Mouse (Mus musculus) spleen, adult 12 weeks (tissue): ENCODE measurements around the gene Ankrd13b.

Source experiments
- DNase-seq: peaks from one replicate; pipeline ENCODE4 v3.0.0; 2022; ENCODE audit warnings: low spot score

Gene Ankrd13b

GRCm38 (mm10) chr11:77462283-77463100 lies 27.0 kb downstream of the Ankrd13b start, which contains the start of gene Coro6:
Coro6 (plus strand) TSS chr11:77462411.
- no peak for DNase-seq

DNA sequence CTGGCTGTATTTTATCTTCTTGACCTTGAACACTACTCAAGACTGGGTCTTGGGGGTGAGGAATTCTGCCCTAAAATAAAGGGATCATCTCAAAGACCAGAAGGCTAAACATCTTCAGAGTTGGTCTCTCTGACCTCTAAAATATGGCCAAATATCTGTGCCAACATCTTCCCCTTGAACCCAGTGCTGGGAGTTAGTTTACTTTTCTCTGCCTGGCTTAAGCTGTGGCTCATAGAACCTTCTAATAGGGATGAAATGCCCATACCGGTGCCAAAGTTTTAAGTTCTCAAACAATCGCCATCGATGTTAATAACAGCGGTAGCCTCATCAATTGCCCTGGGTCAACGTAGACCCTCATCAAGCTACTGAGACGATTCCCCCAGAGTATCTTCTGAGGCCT lies 27.6 kb downstream of the Ankrd13b start:
- DNase-seq: no peak

DNA sequence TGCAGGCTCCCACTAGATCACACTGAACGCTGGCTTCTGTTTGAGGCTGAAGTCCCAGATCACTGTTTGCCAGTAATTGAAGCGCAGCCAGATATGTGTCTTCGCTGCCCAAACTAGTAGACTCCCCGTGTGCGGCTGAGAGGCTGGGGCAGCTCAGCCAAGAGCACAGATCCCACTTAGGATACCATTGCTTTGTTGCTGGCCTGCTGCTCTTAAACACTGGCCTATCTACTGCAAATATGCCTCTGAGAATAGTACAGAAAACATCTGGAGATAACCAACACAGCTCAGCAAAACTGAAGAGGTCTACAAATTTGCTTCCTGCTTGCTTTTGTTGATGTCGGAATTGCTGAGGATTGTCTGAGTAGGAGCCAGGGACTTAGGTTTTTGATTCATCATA lies 32.6 kb downstream of the Ankrd13b start:
- DNase-seq: no peak

DNA sequence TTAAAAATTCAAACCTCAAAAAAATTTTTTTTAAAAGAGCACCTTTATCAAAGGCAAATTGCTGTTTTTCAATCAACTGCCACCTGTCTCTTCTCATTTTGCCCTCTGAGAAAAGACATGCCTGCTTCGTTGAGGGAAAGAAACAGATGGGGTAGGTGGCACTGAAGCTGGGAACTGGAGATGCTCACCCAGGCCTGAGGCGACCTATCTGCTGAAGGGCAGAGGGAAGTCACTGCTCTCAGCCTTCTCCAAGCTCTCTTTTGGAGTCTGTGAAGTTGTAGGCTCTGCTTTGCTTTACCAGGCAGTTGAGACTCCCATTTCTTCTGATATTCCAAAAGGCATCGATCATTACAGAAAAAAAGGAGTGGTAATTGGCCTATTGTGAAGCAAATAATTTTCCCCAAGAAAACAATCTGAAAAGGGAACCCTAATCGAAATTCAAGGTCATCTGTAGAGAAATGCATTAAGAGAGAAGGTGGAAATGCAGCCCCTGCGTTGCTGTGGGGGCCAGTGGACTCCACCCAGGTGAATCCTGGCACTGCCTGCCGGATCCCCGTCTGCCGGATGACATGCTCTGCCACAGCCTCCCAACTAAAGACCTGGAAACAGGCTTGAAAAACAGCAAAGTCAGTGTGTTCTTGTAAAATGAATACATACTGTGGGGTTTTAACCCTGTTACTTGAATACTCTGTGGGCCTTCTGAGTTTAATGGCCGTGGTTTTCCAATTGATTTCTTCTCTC lies 33.5 kb downstream of the Ankrd13b start:
- no peak for DNase-seq

GRCm38 (mm10) chr11:77453388-77453787 lies 36.1 kb downstream of the Ankrd13b start:
- no peak for DNase-seq

DNA sequence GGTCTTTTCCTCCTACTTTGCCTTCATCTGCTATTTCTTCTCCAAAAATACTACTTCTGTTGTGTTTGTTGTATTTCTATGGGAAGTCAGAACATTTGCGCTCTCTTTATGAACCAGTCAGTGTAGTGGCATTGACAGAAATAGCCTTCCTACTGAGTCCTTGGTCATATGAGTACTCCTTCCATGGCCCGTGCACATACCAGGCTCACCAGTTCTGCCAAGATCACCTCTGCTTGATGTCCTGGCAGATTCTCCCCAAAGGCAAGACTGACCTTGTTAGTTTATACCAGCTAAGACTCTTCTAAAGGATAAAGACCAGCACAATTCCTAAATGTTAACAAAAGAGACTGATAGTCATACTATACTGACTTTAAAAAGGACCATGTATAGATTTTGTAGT lies 37.8 kb downstream of the Ankrd13b start:
- no peak for DNase-seq

DNA sequence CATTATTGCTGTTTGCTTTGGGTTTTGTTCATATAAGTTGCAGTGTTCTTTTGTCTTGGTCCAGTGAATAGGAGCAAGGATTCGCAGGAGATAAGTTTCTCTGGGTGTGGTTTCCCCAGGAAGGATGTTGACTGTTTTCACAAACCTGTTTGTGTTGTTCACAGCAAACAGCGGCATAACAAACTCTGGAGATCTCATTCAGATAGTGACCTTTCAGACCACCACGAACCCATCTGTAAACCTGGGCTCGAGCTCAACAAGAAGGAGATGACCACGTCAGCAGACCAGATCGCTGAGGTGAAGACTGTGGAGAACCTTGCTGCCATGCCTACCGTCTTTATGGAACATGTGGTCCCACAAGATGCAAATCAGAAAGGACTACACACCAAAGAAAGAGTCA lies 40.3 kb downstream of the Ankrd13b start:
- no peak for DNase-seq

DNA sequence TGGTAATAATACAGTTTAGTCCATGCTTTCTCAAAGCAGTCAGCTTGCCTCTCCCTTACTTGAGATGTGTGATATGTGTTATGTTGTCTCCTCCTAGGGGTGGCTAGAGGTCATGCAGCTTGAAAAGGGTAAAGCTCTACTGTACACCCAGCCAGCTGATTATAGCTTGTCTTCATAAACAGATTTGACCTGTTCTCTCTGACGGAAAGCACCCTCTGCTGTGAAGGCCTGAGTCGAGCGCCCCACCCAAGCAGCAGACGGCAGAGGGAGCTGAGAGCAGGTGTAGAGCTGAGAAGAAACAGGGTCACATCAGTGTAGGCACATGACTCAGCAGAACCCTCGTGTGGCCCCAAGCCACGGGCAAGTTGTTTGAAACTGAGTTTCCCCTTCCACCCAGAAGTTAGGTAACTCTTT lies 42.8 kb downstream of the Ankrd13b start:
- peak; percentile 34 for DNase-seq

- DNase-seq: no peak
Measured at GRCm38 (mm10) chr11:77444939-77445338, 44.5 kb downstream of the Ankrd13b start.

- DNase-seq: no peak
Measured at GRCm38 (mm10) chr11:77442186-77443170, 47.0 kb downstream of the Ankrd13b start.

DNA sequence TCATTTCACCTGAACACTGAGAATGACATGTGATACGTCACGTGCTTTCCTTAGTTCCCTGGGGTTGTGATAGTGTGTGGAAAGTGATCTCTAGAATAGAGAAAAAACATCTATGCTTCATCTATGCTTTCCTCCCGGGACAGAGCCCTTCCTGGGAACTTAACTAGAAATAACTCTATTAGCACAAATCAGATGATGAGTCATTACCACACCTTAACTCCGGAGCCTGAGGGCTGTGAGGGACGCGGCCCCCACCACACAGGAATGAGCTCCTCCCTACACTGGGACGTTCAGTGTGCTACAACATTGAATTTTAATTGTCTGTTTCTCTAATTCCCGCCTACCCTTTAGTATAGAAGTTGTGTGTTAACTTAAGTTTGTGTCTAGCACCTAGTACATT lies 48.5 kb downstream of the Ankrd13b start:
- DNase-seq: no peak

- DNase-seq: no peak
Measured at GRCm38 (mm10) chr11:77440081-77440480, 49.4 kb downstream of the Ankrd13b start.

- no peak for DNase-seq
Measured at GRCm38 (mm10) chr11:77437026-77437425, 52.5 kb downstream of the Ankrd13b start.

DNA sequence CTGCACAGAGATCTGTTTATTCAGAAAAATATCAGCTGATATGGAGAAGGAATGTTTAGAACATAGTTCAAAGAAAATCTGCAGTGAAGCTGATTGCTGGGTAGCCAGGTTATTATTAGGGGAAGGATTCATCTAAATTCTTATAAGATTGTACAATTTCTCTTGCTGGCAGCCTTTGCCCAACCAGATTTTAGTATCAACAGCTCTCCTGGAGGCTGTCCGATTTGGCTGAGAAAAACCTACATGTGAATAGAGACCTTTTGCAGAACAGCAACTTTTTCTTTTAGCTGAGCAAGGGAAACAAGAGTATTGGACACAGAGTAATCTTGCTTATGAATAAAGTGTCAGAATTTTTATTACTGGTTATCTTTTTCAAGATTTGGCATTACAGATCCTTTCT lies 61.0 kb downstream of the Ankrd13b start:
- DNase-seq: no peak

DNA sequence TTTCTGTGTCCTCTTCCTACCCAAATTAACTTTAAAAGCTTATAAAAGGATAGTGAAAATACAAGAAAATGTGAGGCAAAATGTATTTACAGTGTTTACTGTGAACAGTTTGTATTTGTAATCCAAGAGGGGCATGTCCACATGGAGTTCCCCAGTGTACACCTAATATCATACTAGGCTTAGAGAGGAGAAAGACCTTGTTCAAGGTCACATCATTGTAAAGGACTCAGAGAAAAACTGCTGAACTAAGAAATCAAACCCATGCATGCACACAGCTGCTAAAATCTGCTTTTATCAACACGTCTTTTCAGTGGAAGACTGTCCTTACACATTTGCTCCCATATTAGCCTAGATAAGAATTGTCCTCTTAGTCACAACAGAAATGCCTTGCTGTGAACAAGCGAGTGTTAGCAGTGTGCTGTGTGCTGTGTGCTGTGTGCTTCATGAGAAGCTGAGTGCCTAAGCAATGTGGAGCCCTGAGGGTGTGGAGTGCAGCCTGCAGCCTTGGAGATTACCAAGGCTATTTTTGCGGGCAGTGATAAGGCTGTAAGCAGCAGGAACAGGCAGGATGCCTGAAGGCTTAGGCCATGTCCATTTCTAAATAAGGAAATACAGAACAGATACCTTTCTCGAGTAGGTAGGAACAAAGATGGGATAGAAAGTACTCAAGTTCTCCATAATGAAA lies 66.2 kb downstream of the Ankrd13b start:
- DNase-seq: peak; percentile 34
